Mouse (Mus musculus) liver, embryonic 14.5 days (tissue): Measurements from ENCODE around the gene Pigq.

Experiments used
- CTCF ChIP-seq: IDR thresholded peaks from 2 replicates; pipeline ENCODE4 v1.5.1; 2016; ENCODE audit warnings: antibody characterized with exemption, low read depth, control low read depth
- EP300 ChIP-seq: IDR thresholded peaks from 2 replicates; pipeline ENCODE4 v1.6.1; 2016; ENCODE audit warnings: antibody characterized with exemption, low read depth

DNA sequence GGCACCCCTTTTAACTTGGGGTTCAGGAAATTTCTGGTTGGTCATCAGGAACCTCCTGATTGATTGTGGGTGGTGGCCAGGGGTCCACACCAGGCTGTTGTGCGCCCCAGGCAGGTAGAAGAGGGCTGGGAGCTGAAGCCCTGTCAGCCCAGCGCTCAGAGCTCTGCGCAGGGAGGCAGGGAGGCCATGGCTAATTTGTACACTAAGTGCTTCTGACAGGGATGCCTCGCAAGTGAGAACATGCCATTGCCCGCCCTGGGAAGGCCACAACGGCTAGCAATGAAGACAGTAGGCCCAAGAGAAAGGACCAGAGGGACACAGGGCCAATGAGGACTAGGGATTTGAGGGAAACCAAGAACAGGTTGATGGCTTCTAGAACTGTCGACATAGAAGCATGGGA lies 11.9 kb upstream of the Pigq start:
- TF ChIP-seq CTCF (no peak), EP300 (no peak)
